Mouse (Mus musculus) hindbrain, postnatal 0 days (tissue): ENCODE measurements around the gene Polr2a. TPM values are rescaled to one million over a fixed set of nuclear protein-coding genes. Genes with fewer than 3 reads are reported as not detected.

ENCODE experiments used
- ATAC-seq: fragments of 200-750 bp; cut with Nextera tagmentation; 2 replicates; pipeline ENCODE4 v1.8.0; 2017; ENCODE audit warnings: mild to moderate bottlenecking, moderate TSS enrichment, moderate library complexity
- DNase-seq: peaks from one replicate; pipeline ENCODE4 v3.0.0-alpha.2; 2015; ENCODE audit warnings: low spot score
- H3K27ac ChIP-seq: fragments of 300-500 bp; sonication (generic); 2 replicates; pipeline ENCODE4 v1.5.1; 2014; ENCODE audit warnings: mild to moderate bottlenecking
- H3K27me3 ChIP-seq: fragments of 300-500 bp; sonication (generic); 2 replicates; pipeline ENCODE4 v1.6.1; 2014; ENCODE audit warnings: low read length, mixed read lengths; ENCODE audit not compliant: insufficient read depth
- H3K36me3 ChIP-seq: fragments of 300-500 bp; sonication (generic); 2 replicates; pipeline ENCODE4 v1.6.1; 2014; ENCODE audit warnings: low read length, mixed read lengths; ENCODE audit not compliant: insufficient read depth
- H3K4me1 ChIP-seq: fragments of 300-500 bp; sonication (generic); 2 replicates; pipeline ENCODE4 v1.6.1; 2014; ENCODE audit warnings: antibody characterized with exemption, low read length, mixed read lengths; ENCODE audit not compliant: insufficient read depth
- H3K4me2 ChIP-seq: fragments of 300-500 bp; sonication (generic); 2 replicates; pipeline ENCODE4 v1.6.1; 2014; ENCODE audit warnings: low read depth, mild to moderate bottlenecking, low read length, moderate library complexity, mixed read lengths
- H3K4me3 ChIP-seq: fragments of 300-500 bp; sonication (generic); 2 replicates; pipeline ENCODE4 v1.5.1; 2014; ENCODE audit warnings: low read length
- H3K9ac ChIP-seq: fragments of 300-500 bp; sonication (generic); replicated peaks from 2 replicates; pipeline ENCODE4 v1.6.1; 2014; ENCODE audit warnings: mild to moderate bottlenecking, low read length, moderate library complexity, mixed read lengths
- H3K9me3 ChIP-seq: fragments of 300-500 bp; sonication (generic); 2 replicates; pipeline ENCODE4 v1.6.1; 2016; ENCODE audit warnings: low read length, mixed read lengths
- CTCF ChIP-seq: IDR thresholded peaks from 2 replicates; pipeline ENCODE4 v1.5.1; 2016; ENCODE audit warnings: antibody characterized with exemption, control low read depth, low read depth
- WGBS: fragments of 180-500 bp; shearing (Covaris S2); extraction: QIAGEN DNeasy Blood & Tissue Kit; methylation state at CpG from one replicate; pipeline ENCODE4 v1.1.7; 2014; 5-methylcytosine and 5-hydroxymethylcytosine counted together
- polyA plus RNA-seq: library from polyadenylated mRNA; unstranded; fragments of >200 nt; fragmentation: Nextera tagmentation; extraction: Ambion mirVana; gene quantifications from 2 replicates; pipeline ENCODE4 v1.2.1, GENCODE M21; 2015
- total RNA-seq: library from RNA; depleted of rRNA; stranded (reverse); fragments of >200 nt; gene quantifications from 2 replicates; pipeline ENCODE4 v1.2.3, GENCODE M21; 2014

Polr2a gene
- total and polyA plus RNA-seq, 2 experiments from 2014 or later = 10.5 to 18.3 TPM

- H3K4me1 ChIP-seq = no peaks in the 10 kb centered on the region
- TF ChIP-seq CTCF = no peak
- DNase-seq = no peak
- no peaks in the 10 kb centered on the region for H3K27me3 ChIP-seq
- no peak overlapping the region for H3K4me2 ChIP-seq
- no peak overlapping the region for H3K9ac ChIP-seq
- no peak overlapping the region for H3K27ac ChIP-seq
- ATAC-seq = no peak
- H3K9me3 ChIP-seq = no peaks in the 10 kb centered on the region
- 41% methylated on average over 2 of the region's 2 CpGs for WGBS
- H3K36me3 ChIP-seq = no peaks in the 10 kb centered on the region
- H3K4me3 ChIP-seq = no peak overlapping the region
Measured at GRCm38 (mm10) chr11:69723074-69723473, 35.4 kb downstream of the Polr2a start.

GRCm38 (mm10) chr11:69720852-69721251, 37.6 kb downstream of the Polr2a start:
- Histone ChIP-seq H3K4me1 (no peaks in the 10 kb centered on the region), H3K9me3 (no peaks in the 10 kb centered on the region), H3K27me3 (no peaks in the 10 kb centered on the region), H3K36me3 (no peaks in the 10 kb centered on the region), H3K4me3 (no peak overlapping the region), H3K4me2 (no peak overlapping the region), H3K27ac (no peak overlapping the region), H3K9ac (no peak overlapping the region)
- DNase-seq (no peak), ATAC-seq (no peak)
- no peak for TF ChIP-seq CTCF
- 86% methylated on average over 6 of the region's 6 CpGs for WGBS

- Histone ChIP-seq H3K4me3 (no peak overlapping the region), H3K27me3 (no peaks in the 10 kb centered on the region), H3K36me3 (no peaks in the 10 kb centered on the region), H3K9ac (no peak overlapping the region), H3K9me3 (no peaks in the 10 kb centered on the region), H3K4me2 (no peak overlapping the region), H3K4me1 (no peaks in the 10 kb centered on the region), H3K27ac (no peak overlapping the region)
- TF ChIP-seq CTCF = no peak
- 75% methylated on average over 6 of the region's 6 CpGs for WGBS
- ATAC-seq (no peak), DNase-seq (no peak)
Measured at GRCm38 (mm10) chr11:69719423-69719822, 39.0 kb downstream of the Polr2a start.

GRCm38 (mm10) chr11:69718661-69719060, 39.8 kb downstream of the Polr2a start:
- H3K27ac ChIP-seq = no peak overlapping the region
- ATAC-seq (no peak), DNase-seq (no peak)
- H3K4me3 ChIP-seq = no peak overlapping the region
- H3K36me3 ChIP-seq = no peaks in the 10 kb centered on the region
- no peaks in the 10 kb centered on the region for H3K27me3 ChIP-seq
- H3K4me2 ChIP-seq = no peak overlapping the region
- no peaks in the 10 kb centered on the region for H3K4me1 ChIP-seq
- no peak for TF ChIP-seq CTCF
- WGBS = 20% methylated on average over 15 of the region's 15 CpGs
- H3K9me3 ChIP-seq = no peaks in the 10 kb centered on the region
- H3K9ac ChIP-seq = no peak overlapping the region

- 75% methylated on average over 4 of the region's 4 CpGs for WGBS
- H3K4me2 ChIP-seq = no peak overlapping the region
- no peak overlapping the region for H3K9ac ChIP-seq
- H3K9me3 ChIP-seq = no peaks in the 10 kb centered on the region
- no peaks in the 10 kb centered on the region for H3K4me1 ChIP-seq
- no peaks in the 10 kb centered on the region for H3K27me3 ChIP-seq
- no peak for ATAC-seq
- H3K27ac ChIP-seq = no peak overlapping the region
- no peak overlapping the region for H3K4me3 ChIP-seq
- no peak for DNase-seq
- TF ChIP-seq CTCF = no peak
- no peaks in the 10 kb centered on the region for H3K36me3 ChIP-seq
Measured at GRCm38 (mm10) chr11:69716953-69717352, 41.5 kb downstream of the Polr2a start.

- Histone ChIP-seq H3K36me3 (no peaks in the 10 kb centered on the region), H3K9ac (no peak overlapping the region), H3K9me3 (no peaks in the 10 kb centered on the region), H3K4me2 (no peak overlapping the region), H3K27me3 (no peaks in the 10 kb centered on the region), H3K4me1 (no peaks in the 10 kb centered on the region), H3K4me3 (no peak overlapping the region), H3K27ac (no peak overlapping the region)
- 22% methylated on average over 5 of the region's 5 CpGs for WGBS
- DNase-seq = no peak
- ATAC-seq = no peak
- no peak for TF ChIP-seq CTCF
Measured at GRCm38 (mm10) chr11:69715929-69716328, 42.5 kb downstream of the Polr2a start.

GRCm38 (mm10) chr11:69715482-69715881, 43.0 kb downstream of the Polr2a start:
- Histone ChIP-seq H3K9me3 (no peaks in the 10 kb centered on the region), H3K27ac (no peak overlapping the region), H3K4me3 (no peak overlapping the region), H3K36me3 (no peaks in the 10 kb centered on the region), H3K4me2 (no peak overlapping the region), H3K27me3 (no peaks in the 10 kb centered on the region), H3K4me1 (no peaks in the 10 kb centered on the region), H3K9ac (no peak overlapping the region)
- DNase-seq (peak; percentile 17), ATAC-seq (no peak)
- 61% methylated on average over 9 of the region's 9 CpGs for WGBS
- peak; percentile 62 for TF ChIP-seq CTCF
